31 mouse cellular contexts compared by ENCODE assay signal in the genomic region with DNA sequence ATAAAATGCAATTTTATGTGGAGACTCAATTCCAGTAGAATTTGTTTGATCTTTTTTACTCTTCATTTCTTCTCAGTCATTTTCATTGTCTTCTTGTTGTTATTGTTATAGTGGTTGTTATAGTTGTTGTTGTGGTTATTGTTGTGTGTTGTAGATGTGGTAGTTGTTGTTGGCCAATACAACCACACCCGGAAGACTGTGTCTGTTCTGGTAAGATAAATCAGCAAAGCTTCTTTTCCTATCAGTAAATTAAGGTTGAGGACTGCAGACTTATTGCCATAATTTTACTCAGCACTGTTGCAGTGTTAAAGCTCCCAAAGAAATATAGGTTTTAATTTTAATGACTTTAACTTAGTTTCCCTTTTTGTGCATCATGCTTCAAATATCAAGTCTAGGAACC. TPM values are rescaled to one million over a fixed set of nuclear protein-coding genes. Genes with fewer than 3 reads are reported as not detected.
DNase-seq lines count a peak whose midpoint lies in the region; ATAC-seq and TF ChIP-seq lines count a peak whose summit lies in the region.
"Had no signal": no experiment of that assay in that cellular context is flagged by ENCODE, and none has a peak within 500 bp of the region (broad histone marks: within the 10 kb centered on the region; RNA-seq: fewer than 3 reads in every experiment).

No protein-coding gene starts in this region.

- H3K9ac ChIP-seq in heart, adult 2 months (ENCODE audit: low read depth, low read length) = no peak overlapping the region
- no peak overlapping the region for H3K9ac ChIP-seq in liver, embryonic 12.5 days
- no peak overlapping the region for H3K9ac ChIP-seq in liver, embryonic 14.5 days (replicated peaks)
- no peak overlapping the region for H3K9ac ChIP-seq in liver, embryonic 16.5 days (ENCODE audit: low read depth, low read length)
- H3K9ac ChIP-seq: embryonic facial prominence, embryonic 13.5 days; embryonic facial prominence, embryonic 15.5 days; forebrain, embryonic 12.5 days had no signal

- H3K27ac ChIP-seq in heart, adult 2 months = no peak overlapping the region
- no peak overlapping the region for H3K27ac ChIP-seq in liver, embryonic 12.5 days
- H3K27ac ChIP-seq in liver, embryonic 14.5 days = no peak overlapping the region
- no peak overlapping the region for H3K27ac ChIP-seq in liver, embryonic 16.5 days (ENCODE audit: low read length)
- H3K27ac ChIP-seq: embryonic facial prominence, embryonic 13.5 days; embryonic facial prominence, embryonic 15.5 days; forebrain, embryonic 10.5 days; forebrain, embryonic 12.5 days had no signal

- H3K27me3 ChIP-seq in heart, adult 2 months (ENCODE audit: control insufficient read depth, insufficient read depth, low read length) = no peaks in the 10 kb centered on the region
- no peaks in the 10 kb centered on the region for H3K27me3 ChIP-seq in liver, embryonic 12.5 days (replicated peaks)
- H3K27me3 ChIP-seq in liver, embryonic 14.5 days (ENCODE audit: control insufficient read depth, insufficient read depth, low read length) = no peaks in the 10 kb centered on the region
- no peaks in the 10 kb centered on the region for H3K27me3 ChIP-seq in liver, embryonic 16.5 days (ENCODE audit: control insufficient read depth, insufficient read depth, low read depth, low read length)
- H3K27me3 ChIP-seq: CH12.LX; embryonic facial prominence, embryonic 13.5 days; embryonic facial prominence, embryonic 15.5 days; forebrain, embryonic 12.5 days had no signal

- TF ChIP-seq EP300 in heart, adult 2 months (IDR thresholded peaks at IDR 0.05; ENCODE audit: insufficient read depth, low read depth, low read length) = no peak
- TF ChIP-seq EP300 in liver, embryonic 14.5 days (IDR thresholded peaks at IDR 0.05; ENCODE audit: low read depth) = peak; percentile 47; the same call in 1 of the 2 replicates

- WGBS in heart, adult 2 months = 96% methylated on average over 1 of the region's 1 CpGs
- 41% methylated on average over 1 of the region's 1 CpGs for WGBS in liver, embryonic 12.5 days (ENCODE audit: insufficient replicate concordance)
- 38% methylated on average over 1 of the region's 1 CpGs for WGBS in liver, embryonic 14.5 days (ENCODE audit: insufficient replicate concordance)
- whole genome bisulfite sequencing in liver, embryonic 16.5 days (ENCODE audit: insufficient replicate concordance) = 44% methylated on average over 1 of the region's 1 CpGs

- H3K4me2 ChIP-seq in liver, embryonic 12.5 days = peak overlapping the region; percentile 16; the same call in 1 of the 2 replicates
- H3K4me2 ChIP-seq in liver, embryonic 14.5 days (ENCODE audit: low read depth) = no peak overlapping the region; the same call in 1 of the 2 replicates
- no peak overlapping the region for H3K4me2 ChIP-seq in liver, embryonic 16.5 days (ENCODE audit: low read depth, low read length)
- H3K4me2 ChIP-seq: embryonic facial prominence, embryonic 13.5 days; embryonic facial prominence, embryonic 15.5 days; forebrain, embryonic 12.5 days had no signal

- no peak for TF ChIP-seq CTCF in heart, adult 2 months (IDR thresholded peaks at IDR 0.05)
- TF ChIP-seq CTCF in liver, embryonic 14.5 days (IDR thresholded peaks at IDR 0.05; ENCODE audit: low read depth) = no peak

- TF ChIP-seq POLR2A in heart, adult 2 months (IDR thresholded peaks at IDR 0.05; ENCODE audit: insufficient read depth, low read depth, low read length) = no peak

- no peaks in the 10 kb centered on the region for H3K36me3 ChIP-seq in heart, adult 2 months (ENCODE audit: control insufficient read depth, insufficient read depth, low read length)
- H3K36me3 ChIP-seq in liver, embryonic 12.5 days = no peaks in the 10 kb centered on the region
- H3K36me3 ChIP-seq in liver, embryonic 14.5 days (replicated peaks; ENCODE audit: control insufficient read depth, insufficient read depth, low read depth) = no peaks in the 10 kb centered on the region
- H3K36me3 ChIP-seq in liver, embryonic 16.5 days (ENCODE audit: control insufficient read depth, insufficient read depth) = no peaks in the 10 kb centered on the region
- H3K36me3 ChIP-seq: embryonic facial prominence, embryonic 13.5 days; embryonic facial prominence, embryonic 15.5 days; forebrain, embryonic 10.5 days; forebrain, embryonic 12.5 days; G1E had no signal

- H3K4me3 ChIP-seq in heart, adult 2 months = no peak overlapping the region
- no peak overlapping the region for H3K4me3 ChIP-seq in liver, embryonic 12.5 days
- H3K4me3 ChIP-seq in liver, embryonic 14.5 days (ENCODE audit: insufficient read depth in 1 of 2, low read depth in 2 of 2, low read length in 2 of 2) = no peak overlapping the region
- no peak overlapping the region for H3K4me3 ChIP-seq in liver, embryonic 16.5 days (ENCODE audit: low read depth, low read length)
- H3K4me3 ChIP-seq: embryonic facial prominence, embryonic 13.5 days; embryonic facial prominence, embryonic 15.5 days; erythroblast, embryonic 14.5 days; forebrain, embryonic 10.5 days; forebrain, embryonic 12.5 days had no signal

- H3K9me3 ChIP-seq in liver, embryonic 12.5 days (replicated peaks) = no peaks in the 10 kb centered on the region
- no peaks in the 10 kb centered on the region for H3K9me3 ChIP-seq in liver, embryonic 14.5 days (ENCODE audit: control insufficient read depth, low read length)
- H3K9me3 ChIP-seq in liver, embryonic 16.5 days (replicated peaks; ENCODE audit: control insufficient read depth, low read length) = no peaks in the 10 kb centered on the region
- H3K9me3 ChIP-seq: embryonic facial prominence, embryonic 13.5 days; embryonic facial prominence, embryonic 15.5 days; forebrain, embryonic 10.5 days; forebrain, embryonic 12.5 days had no signal

- peak; percentile 82 for ATAC-seq in liver, embryonic 12.5 days
- ATAC-seq in liver, embryonic 14.5 days (ENCODE audit: insufficient read depth) = peak; percentile 80; the same call in 1 of the 2 replicates
- peak; percentile 72 for ATAC-seq in liver, embryonic 16.5 days (ENCODE audit: low read depth)
- ATAC-seq: activated CD4-positive, CD25-positive, alpha-beta regulatory T cell, adult 4 months; CD4-positive, CD25-positive, alpha-beta regulatory T cell, adult 4 months; forebrain, embryonic 14.5 days; Patski had no signal

- peak; percentile 1 for DNase-seq in heart, adult 11 months
- DNase-seq in heart, adult 2 months = no peak
- no peak for DNase-seq in liver
- peak in 2 of 3 experiments; percentile 28 to 48 for DNase-seq in liver, embryonic 14.5 days (ENCODE audit: low read depth in 3 of 3, low spot score in 3 of 3)
- DNase-seq in yolk sac, embryonic 10.5 days (ENCODE audit: low spot score) = no peak
- no peak for DNase-seq in left cerebral cortex, adult 8-10 months (ENCODE audit: low spot score in 2 of 2)
- DNase-seq: adrenal gland, adult 8-10 months; adrenal gland, postnatal 14 days; adrenal gland, postnatal 36 days; B cell, adult 2 months; cerebellum, adult 11 months; cerebellum, adult 18-20 months; cerebellum, adult 8-10 months; cerebellum, adult 9-11 months; cerebellum, postnatal 14 days; cerebellum, postnatal 36 days; embryo, embryonic 11 days had no signal

- no peaks in the 10 kb centered on the region for H3K79me2 ChIP-seq in heart, adult 2 months (replicated peaks; ENCODE audit: control insufficient read depth, insufficient read depth, low read length)

- no peaks in the 10 kb centered on the region for H3K4me1 ChIP-seq in heart, adult 2 months (ENCODE audit: control insufficient read depth, insufficient read depth, low read length)
- H3K4me1 ChIP-seq in liver, embryonic 12.5 days = peaks cover 33% of the 10 kb centered on the region
- H3K4me1 ChIP-seq in liver, embryonic 14.5 days (replicated peaks; ENCODE audit: control insufficient read depth in 2 of 2, insufficient read depth in 2 of 2, low read length in 1 of 2) = peaks cover 14 to 15% of the 10 kb centered on the region in 2 experiments
- peaks cover 10% of the 10 kb centered on the region; the same call in 1 of the 2 replicates for H3K4me1 ChIP-seq in liver, embryonic 16.5 days (ENCODE audit: control insufficient read depth, low read depth, low read length)
- H3K4me1 ChIP-seq: embryonic facial prominence, embryonic 13.5 days; embryonic facial prominence, embryonic 15.5 days; forebrain, embryonic 10.5 days; forebrain, embryonic 12.5 days had no signal

- intact Hi-C loops in heart, adult 2 months (cut with DNase I) = no loop called here

RNA-seq across cellular contexts. Expression of a gene that starts 45.8 kb away (rescaled TPM):
- not detected for total RNA-seq in heart, adult 2 months (2021)
- 0.04 TPM in 1 of 2 replicates, not detected in the other for polyA plus RNA-seq in heart, adult 2 months (2012; rRNA removed)
- 0.12 and 0.19 TPM in 2 replicates for polyA plus RNA-seq in liver, embryonic 12.5 days (2016; fragmentation: Nextera tagmentation; extraction: Ambion mirVana)
- polyA plus RNA-seq in liver, embryonic 14.5 days (2012; rRNA removed) = 0.06 TPM in 2 replicates
- 0.06 and 0.10 TPM in 2 replicates for polyA plus RNA-seq in liver, embryonic 14.5 days (2014; fragmentation: Nextera tagmentation; extraction: Ambion mirVana)
- polyA plus RNA-seq in liver, embryonic 16.5 days (2015; fragmentation: Nextera tagmentation; extraction: Ambion mirVana) = 0.07 and 0.12 TPM in 2 replicates
- total RNA-seq in left cerebral cortex, adult 8-10 months (2022) = under 1 TPM; 0.28 to 0.66 (median 0.50) TPM
- total RNA-seq: adrenal gland, postnatal 14 days; adrenal gland, postnatal 36 days; common myeloid progenitor, adult 5-6 weeks; G1E had no signal
- polyA plus RNA-seq: activated CD4-positive, CD25-positive, alpha-beta regulatory T cell, adult 4 months; CD4-positive, CD25-positive, alpha-beta regulatory T cell, adult 4 months; embryonic facial prominence, embryonic 13.5 days; forebrain, embryonic 10.5 days; forebrain, embryonic 12.5 days; G1E; Patski had no signal

Comparison
In these comparisons a context has a peak if more than half of its experiments do, and no peak if none do; other contexts are left out.
1. DNase-seq: peak in heart, adult 11 months (single experiment) and liver, embryonic 14.5 days (2 of 3); none in heart, adult 2 months (0 of 2), liver (single experiment), yolk sac, embryonic 10.5 days (single experiment) and left cerebral cortex, adult 8-10 months (0 of 2).
2. Peak in every context shown above with its lines, with median percentiles within 50 percentile points of each other: ATAC-seq.